Mouse (Mus musculus) embryonic fibroblast, embryonic 13.5 days (primary cell): ENCODE measurements around the gene Atp1a1. TPM values are rescaled to one million over a fixed set of nuclear protein-coding genes. Genes with fewer than 3 reads are reported as not detected.

ENCODE experiments used
- H3K27ac ChIP-seq: 2 replicates; pipeline ENCODE4 v1.5.1; 2012; ENCODE audit warnings: low read length, control low read depth, inconsistent platforms; ENCODE audit not compliant: insufficient read depth
- H3K4me1 ChIP-seq: 2 replicates; pipeline ENCODE4 v1.6.1; 2011; ENCODE audit warnings: low read length; ENCODE audit not compliant: control insufficient read depth, insufficient read depth
- H3K4me3 ChIP-seq: 2 replicates; pipeline ENCODE4 v1.5.1; 2011; ENCODE audit warnings: mild to moderate bottlenecking, control low read depth, low read length; ENCODE audit not compliant: insufficient read depth
- CTCF ChIP-seq: IDR thresholded peaks from 2 replicates; pipeline ENCODE4 v1.5.1; 2011; ENCODE audit warnings: mild to moderate bottlenecking, control low read depth, low read length, moderate library complexity, borderline replicate concordance; ENCODE audit not compliant: insufficient read depth
- POLR2A ChIP-seq: IDR thresholded peaks from 2 replicates; pipeline ENCODE4 v1.6.1; 2011; ENCODE audit warnings: low read depth, mild to moderate bottlenecking, control low read depth, low read length, moderate library complexity
- polyA plus RNA-seq: library from polyadenylated mRNA; stranded (reverse); fragments of >200 nt; gene quantifications from 2 replicates; pipeline ENCODE4 v1.2.4, GENCODE M21; 2011; ENCODE audit warnings: low read depth; ENCODE audit not compliant: missing spikeins, insufficient read length

Gene Atp1a1
- polyA plus RNA-seq, 1 experiment, result 211 TPM

DNA sequence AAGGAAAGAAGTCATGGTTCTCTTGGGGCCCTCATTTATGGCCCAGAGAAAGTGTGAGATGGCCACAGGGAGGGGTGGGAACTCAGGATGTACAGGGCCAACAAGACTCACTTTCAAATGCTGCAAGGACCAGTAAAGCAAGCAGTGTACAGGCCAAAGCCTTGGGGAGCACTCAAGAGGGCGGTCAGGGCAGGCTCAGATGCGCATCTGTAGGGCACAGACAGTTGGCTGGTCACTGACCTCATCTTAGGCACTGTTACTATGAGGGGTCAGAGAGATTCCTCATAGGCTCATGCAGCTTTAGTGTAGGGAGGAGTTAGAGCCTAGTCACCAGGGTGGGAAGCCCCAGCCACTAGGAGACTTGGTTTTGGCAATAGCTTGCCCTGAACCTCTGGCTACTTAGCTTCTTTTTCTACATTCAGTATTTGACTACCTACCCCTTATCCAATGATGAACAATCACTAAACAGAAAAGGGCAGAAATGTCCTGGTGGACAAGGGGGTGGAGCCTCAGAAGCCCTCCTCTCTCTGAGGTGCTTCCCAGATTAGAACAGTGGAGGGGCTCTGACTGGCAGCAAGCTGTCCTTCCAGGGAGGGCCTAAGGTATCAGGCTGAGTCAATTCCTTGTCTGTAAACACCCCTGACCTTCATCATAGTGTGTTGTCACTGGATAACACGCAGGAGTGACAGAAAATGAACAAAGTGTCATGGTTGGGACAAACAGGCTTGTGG lies 29.9 kb downstream of the Atp1a1 start:
- Histone ChIP-seq H3K4me3 (no peak overlapping the region), H3K27ac (no peak overlapping the region), H3K4me1 (peaks cover 14% of the 10 kb centered on the region)
- no peak for TF ChIP-seq POLR2A
- no peak for TF ChIP-seq CTCF

- peaks cover 14% of the 10 kb centered on the region for H3K4me1 ChIP-seq
- H3K4me3 ChIP-seq, result no peak overlapping the region
- TF ChIP-seq CTCF, result no peak
- TF ChIP-seq POLR2A, result no peak
- peak overlapping the region; percentile 89 for H3K27ac ChIP-seq
Measured at GRCm38 (mm10) chr3:101572991-101573390, 31.5 kb downstream of the Atp1a1 start.

GRCm38 (mm10) chr3:101572174-101572626 lies 32.3 kb downstream of the Atp1a1 start:
- H3K27ac ChIP-seq, result peak overlapping the region; percentile 89
- peaks cover 14% of the 10 kb centered on the region for H3K4me1 ChIP-seq
- no peak overlapping the region for H3K4me3 ChIP-seq
- TF ChIP-seq POLR2A (no peak; the same call in 1 of the 2 replicates), CTCF (no peak)

GRCm38 (mm10) chr3:101571515-101572130 lies 32.9 kb downstream of the Atp1a1 start:
- no peak overlapping the region for H3K4me3 ChIP-seq
- peaks cover 14% of the 10 kb centered on the region for H3K4me1 ChIP-seq
- H3K27ac ChIP-seq, result peak overlapping the region; percentile 89
- TF ChIP-seq CTCF (no peak), POLR2A (no peak)

DNA sequence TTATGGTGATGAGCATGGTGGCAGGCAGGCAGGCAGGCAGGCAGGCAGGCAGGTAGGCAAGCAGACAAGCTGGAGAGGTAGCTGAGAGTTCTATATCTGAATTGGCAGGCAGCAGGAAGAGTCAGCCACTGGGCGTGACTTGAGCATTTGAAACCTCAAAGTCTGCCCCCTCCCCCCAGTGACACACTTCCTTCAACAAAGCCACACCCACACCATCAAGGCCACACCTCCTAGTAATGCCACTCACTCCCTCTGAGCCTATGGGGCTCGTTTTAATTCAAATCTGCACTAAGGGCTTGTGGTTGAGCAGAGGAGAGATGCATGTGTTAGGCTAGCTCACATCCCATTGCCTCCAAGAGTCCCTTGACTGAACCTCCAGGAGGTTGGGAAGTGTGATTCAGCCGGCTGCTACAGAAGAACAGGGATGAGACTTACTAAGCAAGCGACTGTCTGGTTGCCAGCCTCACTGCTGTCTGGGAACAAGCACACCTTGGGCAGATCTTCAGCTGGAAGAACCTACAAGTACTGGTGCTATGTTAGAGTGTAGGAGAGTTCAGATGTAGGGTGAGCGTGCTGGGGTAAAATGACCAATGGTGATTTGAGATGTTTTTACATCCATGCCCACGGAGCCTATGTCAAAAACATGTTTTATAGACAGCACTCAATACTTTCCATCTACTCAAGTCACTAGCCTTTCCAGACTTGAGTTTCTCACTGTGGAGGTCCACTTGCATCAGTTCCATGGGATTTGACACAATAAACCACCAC lies 33.6 kb downstream of the Atp1a1 start:
- Histone ChIP-seq H3K4me3 (no peak overlapping the region), H3K27ac (peak overlapping the region; percentile 89), H3K4me1 (peaks cover 14% of the 10 kb centered on the region)
- TF ChIP-seq POLR2A (no peak), CTCF (no peak)

DNA sequence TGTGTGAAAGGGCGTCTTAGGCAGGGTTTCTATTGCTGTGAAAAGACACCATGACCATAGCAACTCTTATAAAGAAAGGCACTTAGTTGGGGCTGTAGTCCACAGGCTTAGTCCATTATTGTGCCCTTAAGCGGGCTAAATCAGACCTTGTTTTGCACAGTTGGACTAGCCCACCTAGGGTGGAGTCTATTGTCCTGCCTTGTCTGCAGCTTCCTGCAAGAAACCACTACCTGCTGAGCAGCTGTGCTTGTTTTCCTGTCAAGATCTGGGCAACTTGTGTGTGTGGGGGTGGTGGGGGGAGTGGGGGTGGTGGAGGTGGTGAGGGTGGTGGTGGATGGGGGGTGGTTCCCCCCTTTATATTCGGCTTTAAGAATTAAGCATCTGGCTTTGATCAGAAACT lies 34.2 kb downstream of the Atp1a1 start:
- no peak for TF ChIP-seq POLR2A
- no peak for TF ChIP-seq CTCF
- H3K27ac ChIP-seq, result no peak overlapping the region
- H3K4me3 ChIP-seq, result no peak overlapping the region
- peaks cover 14% of the 10 kb centered on the region for H3K4me1 ChIP-seq

DNA sequence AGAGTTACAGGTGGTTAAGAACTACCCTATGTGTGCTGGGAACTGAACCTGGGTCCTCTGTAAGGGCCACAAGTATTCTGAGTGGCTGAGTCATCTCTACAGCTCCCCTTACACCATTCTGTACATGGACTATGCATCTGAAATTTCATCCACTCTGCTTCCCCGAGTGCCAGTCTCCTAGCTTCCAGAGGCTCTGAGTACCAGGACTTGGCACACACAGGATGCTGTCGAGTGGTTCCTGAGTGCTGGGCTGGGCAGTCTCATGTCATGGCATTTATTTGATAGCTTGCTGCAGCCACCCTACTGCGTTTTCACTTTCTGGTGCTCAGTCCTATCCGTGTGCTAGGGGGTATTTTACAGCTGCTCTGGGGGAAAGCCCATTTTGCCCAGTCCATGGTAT lies 35.9 kb downstream of the Atp1a1 start:
- TF ChIP-seq CTCF, result no peak
- TF ChIP-seq POLR2A, result no peak
- Histone ChIP-seq H3K4me3 (no peak overlapping the region), H3K27ac (no peak overlapping the region), H3K4me1 (peaks cover 14% of the 10 kb centered on the region)

- Histone ChIP-seq H3K4me1 (no peaks in the 10 kb centered on the region), H3K4me3 (no peak overlapping the region), H3K27ac (no peak overlapping the region)
- TF ChIP-seq POLR2A (no peak), CTCF (no peak)
Measured at GRCm38 (mm10) chr3:101564011-101564410, 40.5 kb downstream of the Atp1a1 start.

GRCm38 (mm10) chr3:101562510-101563209 lies 41.8 kb downstream of the Atp1a1 start:
- no peak overlapping the region for H3K27ac ChIP-seq
- no peak for TF ChIP-seq CTCF
- no peak for TF ChIP-seq POLR2A
- H3K4me1 ChIP-seq, result no peaks in the 10 kb centered on the region
- H3K4me3 ChIP-seq, result no peak overlapping the region
